Mouse (Mus musculus) small intestine, adult 2 months (tissue): Measurements from ENCODE around the gene Topbp1. TPM values are rescaled to one million over a fixed set of nuclear protein-coding genes. Genes with fewer than 3 reads are reported as not detected.
"Not testable (repeated sequence)": the region's sequence is repeated elsewhere in the genome, so short reads cannot be mapped to it uniquely, and the experiment has no call there.

Experiments
- H3K27ac ChIP-seq: fragments of 200-500 bp; 2 replicates; pipeline ENCODE4 v1.5.1; 2012; ENCODE audit warnings: low read depth, low read length, control low read depth, inconsistent platforms; ENCODE audit not compliant: insufficient read depth
- H3K27me3 ChIP-seq: fragments of 200-500 bp; 2 replicates; pipeline ENCODE4 v1.6.1; 2012; ENCODE audit warnings: mild to moderate bottlenecking, moderate library complexity, low read length, inconsistent platforms; ENCODE audit not compliant: control insufficient read depth, insufficient read depth
- H3K36me3 ChIP-seq: fragments of 200-500 bp; 2 replicates; pipeline ENCODE4 v1.6.1; 2012; ENCODE audit warnings: mild to moderate bottlenecking, low read length, control low read depth, inconsistent platforms; ENCODE audit not compliant: control insufficient read depth, insufficient read depth
- H3K4me1 ChIP-seq: fragments of 200-500 bp; 2 replicates; pipeline ENCODE4 v1.6.1; 2012; ENCODE audit warnings: low read length, inconsistent platforms, mixed read lengths; ENCODE audit not compliant: control insufficient read depth, insufficient read depth, insufficient read length
- H3K4me3 ChIP-seq: fragments of 200-500 bp; 2 replicates; pipeline ENCODE4 v1.5.1; 2012; ENCODE audit warnings: low read depth, mild to moderate bottlenecking, control low read depth, inconsistent platforms, low read length, moderate library complexity
- CTCF ChIP-seq: fragments of 200-500 bp; IDR thresholded peaks from 2 replicates; pipeline ENCODE4 v1.5.1; 2012; ENCODE audit warnings: low read depth, mild to moderate bottlenecking, control low read depth, inconsistent platforms, low read length, moderate library complexity, mixed read lengths; ENCODE audit not compliant: insufficient replicate concordance, insufficient read length; ENCODE audit errors: extremely low read depth
- POLR2A ChIP-seq: fragments of 200-500 bp; IDR thresholded peaks from 2 replicates; pipeline ENCODE4 v1.6.1; 2012; ENCODE audit warnings: low read depth, mild to moderate bottlenecking, control low read depth, inconsistent platforms, low read length, moderate library complexity
- WGBS: fragments of 180-500 bp; shearing (Covaris S2); methylation state at CpG from one replicate; pipeline ENCODE4 v1.1.7; 2018; 5-methylcytosine and 5-hydroxymethylcytosine counted together
- polyA plus RNA-seq: library from polyadenylated mRNA; depleted of rRNA; stranded (reverse); fragments of >200 nt; gene quantifications from 2 replicates; pipeline ENCODE4 v1.2.3, GENCODE M21; 2012

Gene Topbp1
- polyA plus RNA-seq, 1 experiment = 7.4 TPM

GRCm38 (mm10) chr9:103347996-103348490, 43.0 kb downstream of the Topbp1 start:
- 64% methylated on average over 1 of the region's 1 CpGs for WGBS
- peaks cover 44% of the 10 kb centered on the region for H3K36me3 ChIP-seq
- no peaks in the 10 kb centered on the region for H3K4me1 ChIP-seq
- TF ChIP-seq POLR2A (no peak), CTCF (no peak)
- no peak overlapping the region for H3K27ac ChIP-seq
- H3K4me3 ChIP-seq = no peak overlapping the region
- no peaks in the 10 kb centered on the region for H3K27me3 ChIP-seq

- H3K4me1 ChIP-seq = no peaks in the 10 kb centered on the region
- TF ChIP-seq CTCF = no peak
- TF ChIP-seq POLR2A = no peak
These were observed 43.8 kb downstream of the Topbp1 start for GRCm38 (mm10) chr9:103348791-103349190.

GRCm38 (mm10) chr9:103353500-103354260, 48.7 kb downstream of the Topbp1 start:
- not testable (repeated sequence) for H3K27ac ChIP-seq, H3K4me1 ChIP-seq, H3K4me3 ChIP-seq, H3K27me3 ChIP-seq
- 83% methylated on average over 7 of the region's 7 CpGs for WGBS
- peaks cover 48% of the 10 kb centered on the region for H3K36me3 ChIP-seq

More at GRCm38 (mm10) chr9:103348791-103349190, 43.8 kb downstream of the Topbp1 start:
- Histone ChIP-seq H3K4me3 (no peak overlapping the region), H3K27me3 (no peaks in the 10 kb centered on the region), H3K27ac (no peak overlapping the region), H3K36me3 (peaks cover 40% of the 10 kb centered on the region)

GRCm38 (mm10) chr9:103357893-103358292, 52.9 kb downstream of the Topbp1 start:
- TF ChIP-seq CTCF (no peak), POLR2A (no peak)
- Histone ChIP-seq H3K4me3 (no peak overlapping the region), H3K27ac (no peak overlapping the region), H3K36me3 (peaks cover 41% of the 10 kb centered on the region), H3K27me3 (no peaks in the 10 kb centered on the region), H3K4me1 (no peaks in the 10 kb centered on the region)

- TF ChIP-seq POLR2A = no peak
- TF ChIP-seq CTCF = no peak
- Histone ChIP-seq H3K36me3 (peaks cover 44% of the 10 kb centered on the region), H3K27ac (no peak overlapping the region)
These were observed 53.5 kb downstream of the Topbp1 start for GRCm38 (mm10) chr9:103358545-103358944.

GRCm38 (mm10) chr9:103360642-103361041, 55.6 kb downstream of the Topbp1 start:
- Histone ChIP-seq H3K36me3 (peaks cover 41% of the 10 kb centered on the region), H3K4me3 (no peak overlapping the region), H3K27ac (no peak overlapping the region), H3K4me1 (no peaks in the 10 kb centered on the region), H3K27me3 (no peaks in the 10 kb centered on the region)
- TF ChIP-seq POLR2A = no peak
- no peak for TF ChIP-seq CTCF
- WGBS = 37% methylated on average over 2 of the region's 2 CpGs

More at GRCm38 (mm10) chr9:103358545-103358944, 53.5 kb downstream of the Topbp1 start:
- no peaks in the 10 kb centered on the region for H3K27me3 ChIP-seq
- H3K4me1 ChIP-seq = no peaks in the 10 kb centered on the region
- 85% methylated on average over 4 of the region's 4 CpGs for WGBS
- H3K4me3 ChIP-seq = no peak overlapping the region

GRCm38 (mm10) chr9:103363088-103363487, 58.1 kb downstream of the Topbp1 start:
- Histone ChIP-seq H3K27me3 (no peaks in the 10 kb centered on the region), H3K27ac (no peak overlapping the region), H3K4me3 (no peak overlapping the region), H3K4me1 (peaks cover 5% of the 10 kb centered on the region; the same call in 1 of the 2 replicates), H3K36me3 (peaks cover 24% of the 10 kb centered on the region)
- 34% methylated on average over 6 of the region's 6 CpGs for WGBS
- no peak for TF ChIP-seq CTCF
- no peak for TF ChIP-seq POLR2A
